Mouse (Mus musculus) forebrain, embryonic 15.5 days (tissue): ENCODE measurements around the gene Thoc6. TPM values are rescaled to one million over a fixed set of nuclear protein-coding genes. Genes with fewer than 3 reads are reported as not detected.

Source experiments
- polyA plus RNA-seq: library from polyadenylated mRNA; unstranded; fragments of >200 nt; fragmentation: Nextera tagmentation; extraction: Ambion mirVana; gene quantifications from 2 replicates; pipeline ENCODE4 v1.2.1, GENCODE M21; 2015

Gene Thoc6
- polyA plus RNA-seq, 1 experiment from 2014 or later: 39.5 TPM

Other genes with a start within 250 kb of the Thoc6 start
- not detected in 2 replicates for gene Vmn2r117, start 194.2 kb downstream of the Thoc6 start, polyA plus RNA-seq
- gene Zfp213, start 109.6 kb downstream of the Thoc6 start, polyA plus RNA-seq: 21.0 and 21.5 TPM in 2 replicates
- 26.9 and 30.2 TPM in 2 replicates for gene Zfp13, start 74.4 kb downstream of the Thoc6 start, polyA plus RNA-seq
- not detected in 2 replicates for gene Zscan10, start 73.0 kb downstream of the Thoc6 start, polyA plus RNA-seq
- 1.3 and 1.7 TPM in 2 replicates for gene Mmp25, start 28.6 kb downstream of the Thoc6 start, polyA plus RNA-seq
- gene Bicdl2, start 13.4 kb downstream of the Thoc6 start, polyA plus RNA-seq: 0.22 TPM in 1 of 2 replicates, not detected in the other
- 90.3 and 92.0 TPM in 2 replicates for gene Hcfc1r1, start 286 bp downstream of the Thoc6 start, polyA plus RNA-seq
- 3.6 and 5.5 TPM in 2 replicates for gene Tnfrsf12a, start 3.6 kb upstream of the Thoc6 start, polyA plus RNA-seq
- 0.42 and 0.50 TPM in 2 replicates for gene Cldn6, start 5.4 kb upstream of the Thoc6 start, polyA plus RNA-seq
- 1.2 TPM in 2 replicates for gene Cldn9, start 10.1 kb upstream of the Thoc6 start, polyA plus RNA-seq
- gene 1520401A03Rik, start 48.9 kb upstream of the Thoc6 start, polyA plus RNA-seq: not detected in 2 replicates
- gene Pkmyt1, start 52.5 kb upstream of the Thoc6 start, polyA plus RNA-seq: 26.7 and 28.4 TPM in 2 replicates
- gene Paqr4, start 67.0 kb upstream of the Thoc6 start, polyA plus RNA-seq: 39.4 and 39.7 TPM in 2 replicates
- gene Kremen2, start 72.0 kb upstream of the Thoc6 start, polyA plus RNA-seq: 0.48 and 0.50 TPM in 2 replicates
- 162 and 164 TPM in 2 replicates for gene Flywch1, start 97.7 kb upstream of the Thoc6 start, polyA plus RNA-seq
- 30.7 and 31.9 TPM in 2 replicates for gene Flywch2, start 112.2 kb upstream of the Thoc6 start, polyA plus RNA-seq
- gene Srrm2, start 116.7 kb upstream of the Thoc6 start, polyA plus RNA-seq: 562 and 569 TPM in 2 replicates
- gene Elob, start 155.3 kb upstream of the Thoc6 start, polyA plus RNA-seq: 1,149 and 1,206 TPM in 2 replicates
- not detected in 2 replicates for gene Prss33, start 162.2 kb upstream of the Thoc6 start, polyA plus RNA-seq
- not detected in 2 replicates for gene Prss32, start 170.0 kb upstream of the Thoc6 start, polyA plus RNA-seq
- gene Prss41, start 170.3 kb upstream of the Thoc6 start, polyA plus RNA-seq: 0.52 and 1.0 TPM in 2 replicates
- not detected in 2 replicates for gene Prss21, start 194.2 kb upstream of the Thoc6 start, polyA plus RNA-seq
- gene Dcpp1, start 207.0 kb upstream of the Thoc6 start, polyA plus RNA-seq: not detected in 2 replicates
- not detected in 2 replicates for gene Dcpp2, start 207.0 kb upstream of the Thoc6 start, polyA plus RNA-seq
- not detected in 2 replicates for gene Dcpp3, start 243.6 kb upstream of the Thoc6 start, polyA plus RNA-seq